Mouse (Mus musculus): ENCODE data around the gene Lrwd1. TPM values are rescaled to one million over a fixed set of nuclear protein-coding genes. Genes with fewer than 3 reads are reported as not detected.
"Not testable (repeated sequence)": the region's sequence is repeated elsewhere in the genome, so short reads cannot be mapped to it uniquely, and the experiment has no call there.

Lrwd1 gene
- polyA plus RNA-seq, 1 experiment, result 1.9 TPM

- Histone ChIP-seq H3K4me3 (ENCODE audit: insufficient read depth, low read depth, low read length) (peak overlapping the region; percentile 87), H3K4me1 (ENCODE audit: control insufficient read depth, insufficient read depth, insufficient read length, low read length) (peaks cover 5% of the 10 kb centered on the region; the same call in 1 of the 2 replicates), H3K27ac (replicated peaks; ENCODE audit: low read depth, low read length) (peak overlapping the region; percentile 73)
Observed at GRCm38 (mm10) chr5:136136292-136136990, 567 bp upstream of the Lrwd1 start.

- H3K4me1 ChIP-seq (ENCODE audit: control insufficient read depth, insufficient read depth, insufficient read length, low read length), result peaks cover 5% of the 10 kb centered on the region; the same call in 1 of the 2 replicates
- no peak overlapping the region for H3K4me3 ChIP-seq (ENCODE audit: insufficient read depth, low read depth, low read length)
- H3K27ac ChIP-seq (replicated peaks; ENCODE audit: low read depth, low read length), result no peak overlapping the region
Observed at GRCm38 (mm10) chr5:136122165-136122564, 13.7 kb downstream of the Lrwd1 start.

- Histone ChIP-seq H3K4me3 (ENCODE audit: insufficient read depth, low read depth, low read length) (peak overlapping the region; percentile 85), H3K4me1 (ENCODE audit: control insufficient read depth, insufficient read depth, insufficient read length, low read length) (peaks cover 6% of the 10 kb centered on the region; the same call in 1 of the 2 replicates), H3K27ac (replicated peaks; ENCODE audit: low read depth, low read length) (no peak overlapping the region; the same call in 1 of the 2 replicates)
Observed at GRCm38 (mm10) chr5:136116784-136117112, 19.1 kb downstream of the Lrwd1 start.

GRCm38 (mm10) chr5:136115891-136116783, 19.7 kb downstream of the Lrwd1 start, which contains the start of gene Polr2j:
Polr2j (plus strand) TSS chr5:136116631.
- peak within 1 kb of the TSS; percentile 85 for H3K4me3 ChIP-seq (ENCODE audit: insufficient read depth, low read depth, low read length)
- H3K4me1 ChIP-seq (ENCODE audit: control insufficient read depth, insufficient read depth, insufficient read length, low read length), result peaks cover 6% of the 10 kb centered on the region; the same call in 1 of the 2 replicates
- H3K27ac ChIP-seq (replicated peaks; ENCODE audit: low read depth, low read length), result no peak within 1 kb of the TSS; the same call in 1 of the 2 replicates

- H3K4me1 ChIP-seq (ENCODE audit: control insufficient read depth, insufficient read depth, insufficient read length, low read length); H3K27ac ChIP-seq (replicated peaks; ENCODE audit: low read depth, low read length); H3K4me3 ChIP-seq (ENCODE audit: insufficient read depth, low read depth, low read length): not testable (repeated sequence)
Observed at GRCm38 (mm10) chr5:136113546-136113945, 22.3 kb downstream of the Lrwd1 start.

- H3K27ac ChIP-seq (replicated peaks; ENCODE audit: low read depth, low read length), result no peak overlapping the region
- no peaks in the 10 kb centered on the region for H3K4me1 ChIP-seq (ENCODE audit: control insufficient read depth, insufficient read depth, insufficient read length, low read length)
- H3K4me3 ChIP-seq (ENCODE audit: insufficient read depth, low read depth, low read length), result no peak overlapping the region
Observed at GRCm38 (mm10) chr5:136109042-136109441, 26.8 kb downstream of the Lrwd1 start.

GRCm38 (mm10) chr5:136108486-136108885, 27.4 kb downstream of the Lrwd1 start:
- H3K4me3 ChIP-seq (ENCODE audit: insufficient read depth, low read depth, low read length), result no peak overlapping the region
- H3K4me1 ChIP-seq (ENCODE audit: control insufficient read depth, insufficient read depth, insufficient read length, low read length), result no peaks in the 10 kb centered on the region
- no peak overlapping the region; the same call in 1 of the 2 replicates for H3K27ac ChIP-seq (replicated peaks; ENCODE audit: low read depth, low read length)

- H3K4me1 ChIP-seq (ENCODE audit: control insufficient read depth, insufficient read depth, insufficient read length, low read length), result no peaks in the 10 kb centered on the region
- H3K27ac ChIP-seq (replicated peaks; ENCODE audit: low read depth, low read length), result no peak overlapping the region
- H3K4me3 ChIP-seq (ENCODE audit: insufficient read depth, low read depth, low read length), result no peak overlapping the region
Observed at GRCm38 (mm10) chr5:136104511-136104910, 31.4 kb downstream of the Lrwd1 start.

GRCm38 (mm10) chr5:136102099-136102820, 33.6 kb downstream of the Lrwd1 start:
- no peaks in the 10 kb centered on the region for H3K4me1 ChIP-seq (ENCODE audit: control insufficient read depth, insufficient read depth, insufficient read length, low read length)
- H3K27ac ChIP-seq (replicated peaks; ENCODE audit: low read depth, low read length), result no peak overlapping the region
- H3K4me3 ChIP-seq (ENCODE audit: insufficient read depth, low read depth, low read length), result no peak overlapping the region

- no peak overlapping the region for H3K4me3 ChIP-seq (ENCODE audit: insufficient read depth, low read depth, low read length)
- H3K4me1 ChIP-seq (ENCODE audit: control insufficient read depth, insufficient read depth, insufficient read length, low read length), result no peaks in the 10 kb centered on the region
- no peak overlapping the region for H3K27ac ChIP-seq (replicated peaks; ENCODE audit: low read depth, low read length)
Observed at GRCm38 (mm10) chr5:136098536-136098935, 37.3 kb downstream of the Lrwd1 start.

- no peak overlapping the region for H3K4me3 ChIP-seq (ENCODE audit: insufficient read depth, low read depth, low read length)
- H3K27ac ChIP-seq (replicated peaks; ENCODE audit: low read depth, low read length), result no peak overlapping the region
- no peaks in the 10 kb centered on the region for H3K4me1 ChIP-seq (ENCODE audit: control insufficient read depth, insufficient read depth, insufficient read length, low read length)
Observed at GRCm38 (mm10) chr5:136095089-136095488, 40.8 kb downstream of the Lrwd1 start.

- H3K4me1 ChIP-seq (ENCODE audit: control insufficient read depth, insufficient read depth, insufficient read length, low read length), result no peaks in the 10 kb centered on the region
- no peak overlapping the region for H3K27ac ChIP-seq (replicated peaks; ENCODE audit: low read depth, low read length)
- no peak overlapping the region for H3K4me3 ChIP-seq (ENCODE audit: insufficient read depth, low read depth, low read length)
Observed at GRCm38 (mm10) chr5:136094249-136095010, 41.4 kb downstream of the Lrwd1 start.

- Histone ChIP-seq H3K4me3 (ENCODE audit: insufficient read depth, low read depth, low read length) (no peak overlapping the region), H3K4me1 (ENCODE audit: control insufficient read depth, insufficient read depth, insufficient read length, low read length) (peaks cover 8% of the 10 kb centered on the region; the same call in 1 of the 2 replicates), H3K27ac (replicated peaks; ENCODE audit: low read depth, low read length) (no peak overlapping the region)
Observed at GRCm38 (mm10) chr5:136091927-136092326, 43.9 kb downstream of the Lrwd1 start.

GRCm38 (mm10) chr5:136088821-136089575, 46.9 kb downstream of the Lrwd1 start:
- no peak overlapping the region for H3K27ac ChIP-seq (replicated peaks; ENCODE audit: low read depth, low read length)
- no peak overlapping the region for H3K4me3 ChIP-seq (ENCODE audit: insufficient read depth, low read depth, low read length)
- H3K4me1 ChIP-seq (ENCODE audit: control insufficient read depth, insufficient read depth, insufficient read length, low read length), result peaks cover 10% of the 10 kb centered on the region
